Mouse (Mus musculus): ENCODE data around the gene Tbxas1. TPM values are rescaled to one million over a fixed set of nuclear protein-coding genes. Genes with fewer than 3 reads are reported as not detected.
A peak's percentile ranks its signal among the peaks of the same experiment; 100 is the strongest.

The Tbxas1 gene
- total RNA-seq, 2 experiments from 2014 or later: 2.9 to 3.4 TPM

- DNase-seq (ENCODE audit: extremely low spot score in 1 of 2, low spot score in 1 of 2): no peak
Observed at GRCm38 (mm10) chr6:39030714-39031113, 155.5 kb downstream of the Tbxas1 start.

GRCm38 (mm10) chr6:39033676-39034075, 158.5 kb downstream of the Tbxas1 start:
- no peak for DNase-seq (ENCODE audit: extremely low spot score in 1 of 2, low spot score in 1 of 2)

GRCm38 (mm10) chr6:39035039-39035438, 159.8 kb downstream of the Tbxas1 start:
- no peak for DNase-seq (ENCODE audit: extremely low spot score in 1 of 2, low spot score in 1 of 2)

GRCm38 (mm10) chr6:39036204-39036603, 161.0 kb downstream of the Tbxas1 start:
- no peak for DNase-seq (ENCODE audit: extremely low spot score in 1 of 2, low spot score in 1 of 2)

- DNase-seq (ENCODE audit: extremely low spot score in 1 of 2, low spot score in 1 of 2): no peak
Observed at GRCm38 (mm10) chr6:39040451-39040850, 165.2 kb downstream of the Tbxas1 start.

- no peak for DNase-seq (ENCODE audit: extremely low spot score in 1 of 2, low spot score in 1 of 2)
Observed at GRCm38 (mm10) chr6:39049141-39049540, 173.9 kb downstream of the Tbxas1 start.

DNA sequence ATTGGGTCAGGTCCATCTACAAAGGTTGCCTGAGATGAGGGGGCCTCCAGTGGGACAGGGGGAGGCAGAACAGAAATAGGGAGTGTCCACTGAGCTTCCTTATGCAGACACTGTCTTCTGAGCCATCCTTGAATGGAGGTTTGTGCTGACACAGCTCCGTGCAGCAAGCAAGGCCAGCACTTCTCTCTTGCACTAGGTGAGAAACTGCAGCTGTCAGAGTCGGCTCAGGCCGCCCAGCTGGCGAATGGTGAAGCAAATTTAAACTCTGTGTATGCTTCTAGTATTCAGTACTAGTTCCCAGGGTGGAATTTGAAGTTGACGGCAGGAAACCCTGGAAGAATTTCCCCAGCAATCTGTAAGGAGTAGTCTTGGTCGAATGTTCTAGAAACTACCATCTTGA, 175.6 kb downstream of the Tbxas1 start:
- no peak for DNase-seq (ENCODE audit: extremely low spot score in 1 of 2, low spot score in 1 of 2)

DNA sequence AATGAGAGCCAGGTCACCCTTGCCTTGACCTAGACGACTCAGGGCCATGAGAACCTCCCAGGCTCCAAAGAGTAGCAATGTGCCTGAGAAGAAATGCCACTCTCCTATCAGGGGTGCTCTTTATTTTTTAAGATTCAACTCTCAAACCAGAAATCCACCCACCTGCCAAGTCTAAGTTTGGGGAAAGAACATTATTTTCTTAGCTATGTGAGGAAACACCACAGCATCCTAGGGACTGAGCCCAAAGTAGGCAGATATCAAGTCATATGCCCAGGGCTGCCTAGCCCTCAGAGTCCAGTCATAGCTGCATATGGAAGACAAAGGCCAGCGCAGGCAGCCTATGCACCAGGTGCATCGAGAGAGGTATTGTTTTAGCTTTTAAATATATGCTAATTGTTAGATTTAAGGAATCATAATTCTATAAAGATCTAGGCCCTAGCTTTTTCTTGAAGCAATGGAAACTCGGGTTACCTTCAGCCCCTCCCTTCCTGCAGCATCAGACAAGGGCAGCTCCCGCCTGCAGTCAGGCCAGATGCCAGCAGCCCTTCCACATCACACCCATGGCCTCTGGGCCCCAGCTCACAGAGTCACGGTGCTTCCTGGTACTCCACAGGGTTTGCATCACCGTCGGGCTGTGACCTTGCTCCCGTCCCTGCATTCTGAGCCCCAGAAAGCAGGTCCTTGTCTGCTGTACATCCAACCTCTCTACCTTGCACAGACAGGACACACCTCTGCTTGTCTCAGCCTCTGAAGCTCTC, 176.8 kb downstream of the Tbxas1 start:
- no peak for DNase-seq (ENCODE audit: extremely low spot score in 1 of 2, low spot score in 1 of 2)

DNA sequence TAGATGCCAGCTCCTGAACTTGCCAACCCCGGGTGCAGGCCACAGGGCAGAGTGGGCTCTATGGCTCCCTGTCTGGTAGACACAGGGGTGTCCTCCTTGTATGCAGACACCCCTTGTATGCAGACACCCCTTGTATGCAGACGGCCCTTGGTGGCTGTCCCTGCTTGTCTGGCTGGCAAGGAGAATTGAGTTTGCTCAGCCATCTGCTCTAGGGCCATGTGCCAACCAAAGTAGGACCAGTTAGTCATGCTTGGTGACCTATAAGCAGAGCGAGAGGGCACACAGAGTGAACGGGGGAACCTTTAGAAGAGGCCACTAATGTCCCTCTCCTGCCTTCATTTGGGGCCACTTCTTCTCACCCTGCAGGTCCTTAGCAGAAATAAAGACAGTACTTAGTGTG, 177.4 kb downstream of the Tbxas1 start:
- DNase-seq (ENCODE audit: extremely low spot score in 1 of 2, low spot score in 1 of 2): no peak

- no peak for DNase-seq (ENCODE audit: extremely low spot score in 1 of 2, low spot score in 1 of 2)
Observed at GRCm38 (mm10) chr6:39054206-39054864, 179.1 kb downstream of the Tbxas1 start.

- no peak for DNase-seq (ENCODE audit: extremely low spot score in 1 of 2, low spot score in 1 of 2)
Observed at GRCm38 (mm10) chr6:39054878-39055508, 179.8 kb downstream of the Tbxas1 start.

DNA sequence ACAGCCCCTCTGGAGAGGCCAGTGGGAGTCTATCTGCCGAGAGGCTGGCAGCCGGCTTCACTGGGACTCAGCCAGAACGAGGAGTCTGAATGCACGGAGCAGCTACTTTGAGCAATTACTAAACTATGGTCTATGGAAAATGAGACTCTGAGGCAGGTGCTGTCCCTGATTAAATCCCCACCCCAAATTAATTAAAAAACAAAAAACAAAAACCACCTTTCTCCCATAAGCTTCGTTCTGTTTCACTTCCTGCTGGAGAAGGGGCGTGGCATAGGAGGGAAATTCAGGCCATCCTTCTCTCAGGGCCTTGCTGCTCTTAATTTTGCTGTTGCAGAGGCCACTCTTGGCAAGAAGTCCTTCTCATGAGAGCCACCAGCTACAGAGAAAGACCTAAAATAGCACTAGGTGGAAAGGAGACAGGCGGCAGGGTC, 180.6 kb downstream of the Tbxas1 start:
- no peak for DNase-seq (ENCODE audit: extremely low spot score in 1 of 2, low spot score in 1 of 2)

GRCm38 (mm10) chr6:39057161-39057560, 182.0 kb downstream of the Tbxas1 start:
- no peak for DNase-seq (ENCODE audit: extremely low spot score in 1 of 2, low spot score in 1 of 2)

DNA sequence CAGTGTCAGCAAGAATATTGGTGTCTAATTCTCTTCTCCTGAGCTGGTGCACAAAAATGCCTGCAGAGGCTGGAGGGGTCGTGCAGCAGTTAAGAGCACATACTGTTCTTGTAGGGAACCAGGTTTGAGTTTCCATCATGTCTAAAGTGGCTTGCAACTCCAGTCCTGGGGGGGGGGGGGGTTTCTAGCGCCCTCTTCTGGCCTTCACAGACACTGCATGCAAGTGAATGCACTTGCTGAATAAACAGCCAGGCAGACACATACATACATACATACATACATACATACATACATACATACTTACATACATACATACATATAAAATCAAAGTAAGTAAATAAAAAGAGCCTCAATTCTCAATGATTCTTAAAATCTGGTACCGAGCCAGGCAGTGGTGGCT, 183.2 kb downstream of the Tbxas1 start:
- no peak for DNase-seq (ENCODE audit: extremely low spot score in 1 of 2, low spot score in 1 of 2)

DNA sequence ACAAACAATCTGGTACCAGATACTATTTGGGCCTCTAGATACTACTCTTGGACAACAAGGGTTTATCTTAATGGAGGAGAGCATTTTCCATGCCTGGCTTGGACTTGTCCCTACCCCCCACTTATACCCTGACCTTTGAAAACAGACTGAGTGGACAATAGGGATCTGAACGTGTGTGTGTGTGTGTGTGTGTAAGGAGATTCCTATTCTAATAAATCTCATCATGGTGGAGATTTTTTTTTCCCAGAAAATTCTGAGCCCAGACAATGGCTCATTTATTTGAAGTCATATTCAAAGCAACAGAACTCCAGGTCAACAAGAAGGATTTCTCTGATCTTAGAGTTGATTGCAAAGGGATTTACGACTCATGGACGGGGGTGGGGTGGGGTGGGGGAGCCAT, 183.7 kb downstream of the Tbxas1 start:
- DNase-seq (ENCODE audit: extremely low spot score in 1 of 2, low spot score in 1 of 2): no peak

GRCm38 (mm10) chr6:39059547-39060497, 184.6 kb downstream of the Tbxas1 start:
- no peak for DNase-seq (ENCODE audit: extremely low spot score in 1 of 2, low spot score in 1 of 2)

GRCm38 (mm10) chr6:39061180-39061579, 186.0 kb downstream of the Tbxas1 start:
- no peak for DNase-seq (ENCODE audit: extremely low spot score in 1 of 2, low spot score in 1 of 2)

- DNase-seq (ENCODE audit: extremely low spot score in 1 of 2, low spot score in 1 of 2): no peak
Observed at GRCm38 (mm10) chr6:39063541-39063940, 188.3 kb downstream of the Tbxas1 start.

GRCm38 (mm10) chr6:39066935-39067578, 191.9 kb downstream of the Tbxas1 start:
- DNase-seq (ENCODE audit: extremely low spot score in 1 of 2, low spot score in 1 of 2): peak; percentile 77 to 93

- no peak for DNase-seq (ENCODE audit: extremely low spot score in 1 of 2, low spot score in 1 of 2)
Observed at GRCm38 (mm10) chr6:39072664-39073063, 197.5 kb downstream of the Tbxas1 start.
